Mouse (Mus musculus) MEL (cell line): Measurements from ENCODE around the gene Opa3. TPM values are rescaled to one million over a fixed set of nuclear protein-coding genes. Genes with fewer than 3 reads are reported as not detected.

Source experiments
- DNase-seq: peaks from one replicate; pipeline ENCODE4 v3.0.0; 2011; ENCODE audit warnings: low read depth, low spot score
- H3K27ac ChIP-seq: 2 replicates; pipeline ENCODE4 v1.5.1; 2012; ENCODE audit warnings: low read depth, mild to moderate bottlenecking, control low read depth, low read length, moderate library complexity; ENCODE audit not compliant: control insufficient read depth
- H3K27me3 ChIP-seq, 2 experiments: fragments of 150-350 bp in 1 of 2; sonication (generic) in 1 of 2; 2 replicates each; pipeline ENCODE4 v1.6.1; 2012; ENCODE audit warnings: low read length in 2 of 2, mild to moderate bottlenecking in 2 of 2, improper control_type of control experiment in 1 of 2, moderate library complexity in 1 of 2; ENCODE audit not compliant: insufficient read depth in 2 of 2, control insufficient read depth in 1 of 2
- H3K36me3 ChIP-seq, 2 experiments: 2 replicates each; pipeline ENCODE4 v1.6.1; 2012 to 2014; ENCODE audit warnings: low read length in 2 of 2, improper control_type of control experiment in 1 of 2, inconsistent platforms in 1 of 2, mild to moderate bottlenecking in 1 of 2; ENCODE audit not compliant: insufficient read depth in 2 of 2, control insufficient read depth in 1 of 2
- H3K4me1 ChIP-seq, 2 experiments: fragments of 150-350 bp in 1 of 2; sonication (generic) in 1 of 2; 2 replicates each; pipeline ENCODE4 v1.6.1; 2012; ENCODE audit warnings: low read length in 2 of 2, improper control_type of control experiment in 1 of 2, mild to moderate bottlenecking in 1 of 2; ENCODE audit not compliant: insufficient read depth in 2 of 2, control insufficient read depth in 1 of 2
- H3K4me3 ChIP-seq, 2 experiments: fragments of 150-350 bp in 1 of 2; sonication (generic) in 1 of 2; 2 replicates each; pipeline ENCODE4 v1.5.1; 2012; ENCODE audit warnings: low read depth in 2 of 2, low read length in 2 of 2, mild to moderate bottlenecking in 2 of 2, moderate library complexity in 2 of 2, control low read depth in 1 of 2, improper control_type of control experiment in 1 of 2; ENCODE audit not compliant: control insufficient read depth in 1 of 2, insufficient read depth in 1 of 2
- H3K79me2 ChIP-seq: 2 replicates; pipeline ENCODE4 v1.6.1; 2012; ENCODE audit warnings: mild to moderate bottlenecking, low read length, moderate library complexity; ENCODE audit not compliant: control insufficient read depth, poor library complexity, insufficient read depth
- H3K9ac ChIP-seq: 2 replicates; pipeline ENCODE4 v1.6.1; 2012; ENCODE audit warnings: low read depth, mild to moderate bottlenecking, control low read depth, low read length, moderate library complexity; ENCODE audit not compliant: control insufficient read depth, poor library complexity, severe bottlenecking
- H3K9me3 ChIP-seq: fragments of 150-350 bp; sonication (generic); replicated peaks from 2 replicates; pipeline ENCODE4 v1.6.1; 2012; ENCODE audit warnings: mild to moderate bottlenecking, low read length, improper control_type of control experiment, moderate library complexity; ENCODE audit not compliant: insufficient read depth
- BHLHE40 ChIP-seq: IDR thresholded peaks from 2 replicates; pipeline ENCODE4 v1.6.1; 2012; ENCODE audit warnings: low read depth, mild to moderate bottlenecking, inconsistent platforms, low read length, improper control_type of control experiment, borderline replicate concordance
- CHD2 ChIP-seq: IDR thresholded peaks from 2 replicates; pipeline ENCODE4 v1.6.1; 2011; ENCODE audit warnings: low read length, improper control_type of control experiment
- E2F4 ChIP-seq: IDR thresholded peaks from 2 replicates; pipeline ENCODE4 v1.6.1; 2011; ENCODE audit warnings: low read depth, low read length, improper control_type of control experiment, borderline replicate concordance
- ELF1 ChIP-seq: IDR thresholded peaks from 2 replicates; pipeline ENCODE4 v1.6.1; 2014; ENCODE audit warnings: low read depth, mild to moderate bottlenecking, inconsistent platforms, low read length, improper control_type of control experiment, moderate library complexity
- EP300 ChIP-seq, 2 experiments: IDR thresholded peaks; 2 replicates each; pipeline ENCODE4 v1.6.1; 2011; ENCODE audit warnings: improper control_type of control experiment in 2 of 2, low read length in 2 of 2, low read depth in 1 of 2, mild to moderate bottlenecking in 1 of 2
- ETS1 ChIP-seq: IDR thresholded peaks from 2 replicates; pipeline ENCODE4 v1.6.1; 2012; ENCODE audit warnings: low read depth, mild to moderate bottlenecking, inconsistent platforms, low read length, improper control_type of control experiment, moderate library complexity
- HCFC1 ChIP-seq: IDR thresholded peaks from 2 replicates; pipeline ENCODE4 v1.6.1; 2012; ENCODE audit warnings: low read depth, mild to moderate bottlenecking, inconsistent platforms, low read length, improper control_type of control experiment, moderate library complexity
- MAZ ChIP-seq: IDR thresholded peaks from 2 replicates; pipeline ENCODE4 v1.6.1; 2012; ENCODE audit warnings: low read depth, mild to moderate bottlenecking, inconsistent platforms, low read length, improper control_type of control experiment
- MEF2A ChIP-seq: IDR thresholded peaks from 2 replicates; pipeline ENCODE4 v1.6.1; 2014; ENCODE audit warnings: low read depth, mild to moderate bottlenecking, inconsistent platforms, low read length, improper control_type of control experiment; ENCODE audit not compliant: poor library complexity, insufficient replicate concordance, severe bottlenecking; ENCODE audit errors: extremely low read depth
- MXI1 ChIP-seq: IDR thresholded peaks from 2 replicates; pipeline ENCODE4 v1.6.1; 2011; ENCODE audit warnings: mild to moderate bottlenecking, low read depth, low read length, improper control_type of control experiment
- MYB ChIP-seq: IDR thresholded peaks from 2 replicates; pipeline ENCODE4 v1.6.1; 2011; ENCODE audit warnings: mild to moderate bottlenecking, low read depth, low read length, improper control_type of control experiment
- MYC ChIP-seq: IDR thresholded peaks from 2 replicates; pipeline ENCODE4 v1.6.1; 2011; ENCODE audit warnings: low read depth, mild to moderate bottlenecking, low read length, improper control_type of control experiment, moderate library complexity
- NELFE ChIP-seq: IDR thresholded peaks from 2 replicates; pipeline ENCODE4 v1.6.1; 2011; ENCODE audit warnings: low read depth, low read length, improper control_type of control experiment
- NRF1 ChIP-seq: IDR thresholded peaks from 2 replicates; pipeline ENCODE4 v1.6.1; 2014; ENCODE audit warnings: low read depth, mild to moderate bottlenecking, inconsistent platforms, low read length, improper control_type of control experiment, moderate library complexity; ENCODE audit not compliant: poor library complexity, insufficient read depth, severe bottlenecking
- POLR2AphosphoS2 ChIP-seq: IDR thresholded peaks from 2 replicates; pipeline ENCODE4 v1.6.1; 2011; ENCODE audit warnings: low read length, improper control_type of control experiment
- POLR2AphosphoS5 ChIP-seq: IDR thresholded peaks from 2 replicates; pipeline ENCODE4 v1.6.1; 2012; ENCODE audit warnings: low read depth, borderline replicate concordance, mild to moderate bottlenecking, inconsistent platforms, low read length, moderate library complexity, mixed read lengths
- SIN3A ChIP-seq: IDR thresholded peaks from 2 replicates; pipeline ENCODE4 v1.6.1; 2012; ENCODE audit warnings: low read length, improper control_type of control experiment, inconsistent platforms
- SMC3 ChIP-seq: IDR thresholded peaks from 2 replicates; pipeline ENCODE4 v1.6.1; 2011; ENCODE audit warnings: low read depth, low read length, improper control_type of control experiment
- TBP ChIP-seq: IDR thresholded peaks from 2 replicates; pipeline ENCODE4 v1.8.0; 2011; ENCODE audit warnings: low read depth, low read length, improper control_type of control experiment
- TCF12 ChIP-seq: IDR thresholded peaks from 2 replicates; pipeline ENCODE4 v1.6.1; 2014; ENCODE audit warnings: low read depth, mild to moderate bottlenecking, inconsistent platforms, low read length, improper control_type of control experiment, moderate library complexity
- UBTF ChIP-seq: IDR thresholded peaks from 2 replicates; pipeline ENCODE4 v1.6.1; 2012; ENCODE audit warnings: low read depth, mild to moderate bottlenecking, inconsistent platforms, low read length, improper control_type of control experiment, moderate library complexity, borderline replicate concordance; ENCODE audit not compliant: insufficient read depth
- ZMIZ1 ChIP-seq: IDR thresholded peaks from 2 replicates; pipeline ENCODE4 v1.6.1; 2012; ENCODE audit warnings: low read depth, mild to moderate bottlenecking, inconsistent platforms, low read length, improper control_type of control experiment, moderate library complexity
- ZNF384 ChIP-seq: IDR thresholded peaks from 2 replicates; pipeline ENCODE4 v1.6.1; 2012; ENCODE audit warnings: low read depth, mild to moderate bottlenecking, inconsistent platforms, low read length, improper control_type of control experiment
- polyA plus RNA-seq, 2 experiments: library from polyadenylated mRNA; stranded (reverse) in 1 of 2; unstranded in 1 of 2; fragments of >175 nt in 1 of 2; fragments of >200 nt in 1 of 2; gene quantifications; 2 replicates each; pipeline versions ENCODE4 v1.2.1 to v1.2.4; 2012; ENCODE audit warnings: low replicate concordance in 2 of 2, low read depth in 1 of 2; ENCODE audit not compliant: insufficient read length in 2 of 2, insufficient read depth in 1 of 2, missing spikeins in 1 of 2
- total RNA-seq: library from RNA; depleted of rRNA; stranded (reverse); fragments of 300-350 nt; gene quantifications from 2 replicates; pipeline ENCODE4 v1.2.3, GENCODE M21; 2012

The Opa3 gene
- total and polyA plus RNA-seq, 3 experiments = 18.5 to 85.4 (median 37.2) TPM

DNA sequence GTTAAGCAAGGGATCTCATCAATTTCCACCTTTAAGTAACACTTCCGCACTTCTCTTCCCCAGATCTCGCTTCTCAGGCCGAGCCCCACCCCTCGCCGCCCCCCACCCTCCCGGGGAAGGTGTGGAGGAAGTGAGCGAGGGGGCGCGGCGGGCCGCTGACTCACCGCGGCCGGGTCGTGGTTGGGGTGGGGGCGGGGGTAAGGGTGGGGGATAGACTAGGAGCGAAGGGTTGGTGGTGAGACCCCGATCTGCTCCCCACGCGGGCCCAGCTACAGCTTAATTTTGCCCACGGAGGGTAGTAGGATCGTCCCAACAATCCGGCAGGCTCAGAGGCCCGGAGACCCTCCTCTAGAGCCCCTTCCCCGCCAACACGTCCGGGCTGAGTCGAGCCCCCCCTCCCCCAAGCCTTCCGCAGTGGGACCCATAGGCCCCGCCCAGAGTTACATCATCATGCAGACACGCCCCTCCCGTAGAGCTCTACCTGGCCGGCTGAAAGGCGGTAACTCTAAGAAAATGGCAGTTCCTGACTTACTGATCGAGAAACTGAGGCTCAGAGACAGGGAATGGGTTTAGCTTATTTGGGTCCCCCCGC, 44.1 kb downstream of the Opa3 start:
- TF ChIP-seq UBTF (no peak), ELF1 (peak; percentile 19; the same call in 1 of the 2 replicates), NRF1 (no peak), SMC3 (peak; percentile 4; the same call in 1 of the 2 replicates), POLR2AphosphoS5 (no peak), TBP (no peak), MEF2A (no peak), ZMIZ1 (0 out of 2 replicates have a peak, but pooled peaks have one; percentile 39), ETS1 (peak; percentile 5; the same call in 1 of the 2 replicates), TCF12 (peak; percentile 14; the same call in 1 of the 2 replicates), CHD2 (peak; percentile 40), MAZ (peak; percentile 72), BHLHE40 (peak; percentile 29; the same call in 1 of the 2 replicates), MXI1 (peak; percentile 73), ZNF384 (no peak), E2F4 (no peak), SIN3A (peak; percentile 66; the same call in 1 of the 2 replicates), NELFE (no peak; the same call in 1 of the 2 replicates), EP300 (IDR thresholded peaks at IDR 0.05; ENCODE audit: low read depth in 1 of 2, low read length in 2 of 2) (peak in 1 of 2 experiments; percentile 39; a peak in 2 of 4 replicates), MYC (0 out of 2 replicates have a peak, but pooled peaks have one; percentile 65), MYB (no peak), HCFC1 (peak; percentile 53; the same call in 1 of the 2 replicates), POLR2AphosphoS2 (no peak)
- H3K4me3 ChIP-seq = peak overlapping the region; percentile 94 to 96
- H3K36me3 ChIP-seq = peaks cover 0 to 8% of the 10 kb centered on the region in 2 experiments; a peak in 2 of 4 replicates
- no peaks in the 10 kb centered on the region for H3K27me3 ChIP-seq
- peaks cover 35% of the 10 kb centered on the region for H3K79me2 ChIP-seq
- peak; percentile 92 for DNase-seq
- no peaks in the 10 kb centered on the region for H3K9me3 ChIP-seq
- H3K9ac ChIP-seq = peak overlapping the region; percentile 89
- peaks cover 0 to 16% of the 10 kb centered on the region in 2 experiments; a peak in 3 of 4 replicates for H3K4me1 ChIP-seq
- peak overlapping the region; percentile 99 for H3K27ac ChIP-seq
